Mouse (Mus musculus) neural tube, embryonic 15.5 days (tissue): ENCODE measurements at regions not wholly inside any gene's neighbourhood (a gene's known extent, or its start where the extent isn't known, plus 50 kb on each side); places are given as distances from the start of the nearest gene placed in this dataset.

ENCODE experiments used
- ATAC-seq: fragments of 200-750 bp; cut with Nextera tagmentation; 2 replicates; pipeline ENCODE4 v1.8.0; 2017; ENCODE audit warnings: mild to moderate bottlenecking, moderate TSS enrichment, moderate library complexity; ENCODE audit not compliant: low FRiP score
- H3K27ac ChIP-seq: fragments of 300-500 bp; sonication (generic); replicated peaks from 2 replicates; pipeline ENCODE4 v1.5.1; 2015; ENCODE audit warnings: mild to moderate bottlenecking, inconsistent platforms
- H3K27me3 ChIP-seq: fragments of 300-500 bp; sonication (generic); replicated peaks from 2 replicates; pipeline ENCODE4 v1.6.1; 2015; ENCODE audit warnings: inconsistent platforms
- H3K36me3 ChIP-seq: fragments of 300-500 bp; sonication (generic); 2 replicates; pipeline ENCODE4 v1.6.1; 2015; ENCODE audit warnings: inconsistent platforms
- H3K4me1 ChIP-seq: fragments of 300-500 bp; sonication (generic); 2 replicates; pipeline ENCODE4 v1.6.1; 2015; ENCODE audit warnings: inconsistent platforms
- H3K4me2 ChIP-seq: fragments of 300-500 bp; sonication (generic); 2 replicates; pipeline ENCODE4 v1.6.1; 2015; ENCODE audit warnings: inconsistent platforms, mild to moderate bottlenecking, moderate library complexity
- H3K4me3 ChIP-seq: fragments of 300-500 bp; sonication (generic); replicated peaks from 2 replicates; pipeline ENCODE4 v1.5.1; 2015; ENCODE audit warnings: mild to moderate bottlenecking, inconsistent platforms
- H3K9ac ChIP-seq: fragments of 300-500 bp; sonication (generic); replicated peaks from 2 replicates; pipeline ENCODE4 v1.6.1; 2015; ENCODE audit warnings: mild to moderate bottlenecking, inconsistent platforms
- H3K9me3 ChIP-seq: fragments of 300-500 bp; sonication (generic); replicated peaks from 2 replicates; pipeline ENCODE4 v1.6.1; 2016; ENCODE audit warnings: inconsistent platforms
- WGBS: fragments of 180-500 bp; shearing (Covaris S2); methylation state at CpG from one replicate; pipeline ENCODE4 v1.1.7; 2015; ENCODE audit warnings: mixed read lengths; 5-methylcytosine and 5-hydroxymethylcytosine counted together

DNA sequence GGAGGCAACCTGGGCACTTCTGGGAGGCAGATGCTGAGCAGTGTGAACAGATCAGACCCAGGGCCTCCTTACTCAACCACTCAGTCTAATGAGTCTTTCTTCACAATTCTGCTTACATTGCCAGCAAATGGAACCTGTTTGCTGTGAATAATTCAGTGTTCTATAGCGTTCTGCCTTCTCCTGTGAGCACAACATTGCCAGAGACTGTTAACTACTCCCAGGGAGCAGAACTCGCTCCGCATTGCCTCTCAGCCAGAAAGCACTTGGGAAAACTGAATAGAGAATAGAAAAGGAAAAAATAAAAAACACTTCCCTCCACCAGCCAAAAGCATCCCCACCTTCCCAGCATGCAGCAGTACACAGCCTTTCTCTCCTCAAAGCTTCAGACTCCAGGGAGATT lies 51.5 kb downstream of the Aym1 start:
- Histone ChIP-seq H3K4me1 (peaks cover 20% of the 10 kb centered on the region), H3K9ac (no peak overlapping the region), H3K27me3 (no peaks in the 10 kb centered on the region; the same call in 1 of the 2 replicates), H3K36me3 (no peaks in the 10 kb centered on the region), H3K9me3 (no peaks in the 10 kb centered on the region), H3K4me2 (peak overlapping the region; percentile 0; the same call in 1 of the 2 replicates), H3K4me3 (no peak overlapping the region), H3K27ac (peak overlapping the region; percentile 70)
- ATAC-seq: peak; percentile 31; the same call in 1 of the 2 replicates
- 40% methylated on average over 3 of the region's 3 CpGs for WGBS

DNA sequence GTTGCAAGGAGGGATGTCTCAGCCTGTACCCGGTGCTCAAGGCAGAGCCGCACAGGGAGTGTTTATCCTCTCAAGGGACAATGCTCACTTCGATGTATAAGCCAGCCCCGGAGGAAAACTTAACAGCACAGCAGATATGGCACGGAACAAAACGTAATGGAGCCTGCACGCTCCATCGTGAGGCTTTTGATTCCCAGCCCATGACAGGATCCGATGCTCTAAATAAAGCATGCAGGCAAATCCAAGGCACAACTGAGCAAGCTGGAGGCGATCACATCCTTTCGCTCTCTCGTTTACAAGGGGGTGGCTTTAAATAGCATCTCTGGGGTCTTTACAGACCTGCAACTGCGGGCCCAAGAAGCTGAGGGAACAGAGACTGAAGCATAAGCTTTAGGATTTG lies 53.9 kb downstream of the Aym1 start:
- Histone ChIP-seq H3K4me1 (peaks cover 32% of the 10 kb centered on the region), H3K4me3 (no peak overlapping the region), H3K4me2 (no peak overlapping the region), H3K27ac (peak overlapping the region; percentile 71), H3K36me3 (no peaks in the 10 kb centered on the region), H3K9ac (no peak overlapping the region), H3K27me3 (no peaks in the 10 kb centered on the region), H3K9me3 (no peaks in the 10 kb centered on the region)
- no peak for ATAC-seq
- WGBS: 47% methylated on average over 13 of the region's 13 CpGs

DNA sequence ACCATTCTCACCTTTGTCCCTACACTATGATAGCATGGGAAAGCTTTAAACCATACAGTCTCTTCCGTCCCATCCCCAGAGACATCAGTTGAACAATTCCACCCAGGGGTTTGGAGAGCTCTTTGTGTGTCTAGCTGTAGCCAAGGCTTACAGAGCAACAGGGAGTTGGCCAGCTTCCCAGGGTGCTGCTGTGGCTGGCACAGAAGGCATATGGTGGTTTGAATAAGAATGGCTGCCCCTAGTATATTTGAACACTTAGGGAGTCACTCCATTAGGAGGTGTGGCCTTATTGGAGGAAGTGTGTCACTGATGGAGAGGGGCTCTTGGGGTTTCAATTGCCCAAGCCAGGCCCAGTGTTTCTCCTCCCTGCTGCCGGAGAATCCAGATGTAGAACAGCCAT lies 57.5 kb downstream of the Aym1 start:
- Histone ChIP-seq H3K4me1 (peaks cover 42% of the 10 kb centered on the region), H3K27me3 (no peaks in the 10 kb centered on the region; the same call in 1 of the 2 replicates), H3K4me3 (no peak overlapping the region), H3K9me3 (no peaks in the 10 kb centered on the region), H3K9ac (no peak overlapping the region), H3K4me2 (no peak overlapping the region), H3K36me3 (no peaks in the 10 kb centered on the region), H3K27ac (peak overlapping the region; percentile 30)
- no peak for ATAC-seq
- 59% methylated on average over 2 of the region's 2 CpGs for WGBS

DNA sequence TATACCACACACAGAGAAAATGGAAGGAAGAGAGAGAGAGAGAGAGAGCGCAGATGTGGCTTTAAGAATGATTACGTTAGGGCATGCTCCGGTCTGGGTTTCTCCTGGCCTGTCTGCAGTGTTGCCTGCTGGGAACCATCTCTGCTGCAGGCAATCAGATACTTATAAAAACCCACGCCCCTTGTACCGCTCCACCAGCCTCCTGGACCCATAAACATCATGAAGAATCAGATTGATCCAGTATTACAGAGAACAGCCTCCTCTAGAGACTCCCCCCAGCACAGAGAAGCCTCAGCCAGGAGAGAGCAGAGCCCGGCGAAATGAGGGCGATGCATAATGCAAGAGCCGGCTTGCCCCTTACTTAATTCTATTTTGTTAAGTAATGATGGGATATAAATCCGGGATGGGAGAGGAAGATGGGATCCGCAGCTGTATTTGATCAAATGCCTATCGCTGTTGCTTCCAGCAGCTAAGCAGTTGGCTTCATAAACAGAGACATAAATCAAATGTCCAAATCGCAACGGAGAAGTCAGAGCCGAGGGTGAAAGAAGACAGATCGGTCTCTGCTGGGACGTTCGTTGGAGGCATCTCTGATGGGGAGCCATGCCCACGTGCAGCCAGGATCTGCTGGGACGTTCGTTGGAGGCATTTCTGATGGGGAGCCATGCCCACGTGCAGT lies 61.4 kb downstream of the Aym1 start:
- Histone ChIP-seq H3K9me3 (no peaks in the 10 kb centered on the region), H3K9ac (no peak overlapping the region), H3K4me1 (peaks cover 56% of the 10 kb centered on the region), H3K27me3 (no peaks in the 10 kb centered on the region; the same call in 1 of the 2 replicates), H3K36me3 (no peaks in the 10 kb centered on the region), H3K4me3 (no peak overlapping the region), H3K4me2 (peak overlapping the region; percentile 7; the same call in 1 of the 2 replicates), H3K27ac (peak overlapping the region; percentile 77)
- peak; percentile 78 for ATAC-seq
- WGBS: 41% methylated on average over 22 of the region's 22 CpGs

DNA sequence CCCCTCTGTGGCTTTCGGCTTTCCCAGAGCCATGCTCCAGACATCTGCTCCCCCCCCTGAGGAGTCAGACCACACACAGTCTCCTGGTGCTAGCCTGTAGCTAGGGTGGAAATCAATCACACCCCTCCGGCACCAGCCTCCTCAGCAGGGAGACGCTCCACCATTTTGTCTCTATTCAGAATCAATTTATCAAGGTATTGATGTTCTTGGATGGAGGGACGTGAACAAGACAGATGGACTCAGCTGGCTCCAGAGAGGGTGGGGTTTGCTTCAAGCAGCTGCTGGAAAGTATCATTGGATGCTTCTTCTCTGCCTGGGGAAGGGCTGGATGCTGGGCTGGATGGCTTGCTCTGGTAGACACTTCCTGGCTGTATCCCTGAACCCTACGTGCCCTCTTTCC lies 63.5 kb downstream of the Aym1 start:
- peaks cover 43% of the 10 kb centered on the region for H3K4me1 ChIP-seq
- H3K4me3 ChIP-seq: no peak overlapping the region
- no peaks in the 10 kb centered on the region for H3K36me3 ChIP-seq
- 19% methylated on average over 5 of the region's 5 CpGs for WGBS
- peaks cover 5% of the 10 kb centered on the region; the same call in 1 of the 2 replicates for H3K27me3 ChIP-seq
- H3K9me3 ChIP-seq: no peaks in the 10 kb centered on the region
- ATAC-seq: no peak
- H3K4me2 ChIP-seq: no peak overlapping the region
- H3K27ac ChIP-seq: peak overlapping the region; percentile 33; the same call in 1 of the 2 replicates
- no peak overlapping the region for H3K9ac ChIP-seq

DNA sequence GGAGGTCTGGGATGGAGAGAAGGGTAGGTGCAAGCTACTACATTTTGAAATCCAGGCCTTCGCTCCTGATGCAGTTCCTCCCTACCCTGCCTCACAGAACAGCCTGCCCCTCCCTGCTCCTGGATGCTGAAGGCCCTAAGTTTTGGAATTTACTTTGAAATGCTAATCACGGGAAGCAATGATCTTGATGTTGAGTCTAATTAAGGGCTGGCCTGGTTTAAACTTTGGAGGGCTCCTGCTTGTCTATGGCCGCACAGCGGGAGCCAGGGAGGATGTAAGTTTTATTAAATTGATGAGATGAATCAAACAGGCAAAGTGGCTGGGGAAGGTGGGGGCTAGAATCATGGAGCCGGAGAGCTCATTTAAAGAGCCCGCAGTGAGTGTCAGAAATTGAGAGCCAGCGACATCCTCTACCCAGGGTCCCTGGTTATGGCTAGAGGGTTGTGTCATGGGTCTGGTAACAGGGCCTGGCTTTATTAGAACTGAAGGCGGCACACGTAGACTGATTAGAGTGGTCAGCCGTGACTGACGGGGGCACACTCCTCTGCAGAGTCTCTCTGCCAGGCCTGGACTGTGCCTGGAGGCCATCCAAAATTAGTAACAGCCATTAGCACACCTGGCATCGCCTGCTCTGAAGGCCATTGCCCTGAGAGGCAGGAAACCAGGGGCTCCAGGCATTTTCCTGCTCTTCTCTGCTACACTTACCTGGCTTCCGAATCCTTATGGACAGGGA lies 65.1 kb downstream of the Aym1 start:
- Histone ChIP-seq H3K4me1 (peaks cover 43% of the 10 kb centered on the region), H3K4me3 (no peak overlapping the region), H3K36me3 (no peaks in the 10 kb centered on the region), H3K9me3 (no peaks in the 10 kb centered on the region), H3K4me2 (no peak overlapping the region), H3K9ac (no peak overlapping the region), H3K27me3 (peaks cover 5% of the 10 kb centered on the region; the same call in 1 of the 2 replicates), H3K27ac (no peak overlapping the region)
- WGBS: 57% methylated on average over 13 of the region's 13 CpGs
- no peak for ATAC-seq

DNA sequence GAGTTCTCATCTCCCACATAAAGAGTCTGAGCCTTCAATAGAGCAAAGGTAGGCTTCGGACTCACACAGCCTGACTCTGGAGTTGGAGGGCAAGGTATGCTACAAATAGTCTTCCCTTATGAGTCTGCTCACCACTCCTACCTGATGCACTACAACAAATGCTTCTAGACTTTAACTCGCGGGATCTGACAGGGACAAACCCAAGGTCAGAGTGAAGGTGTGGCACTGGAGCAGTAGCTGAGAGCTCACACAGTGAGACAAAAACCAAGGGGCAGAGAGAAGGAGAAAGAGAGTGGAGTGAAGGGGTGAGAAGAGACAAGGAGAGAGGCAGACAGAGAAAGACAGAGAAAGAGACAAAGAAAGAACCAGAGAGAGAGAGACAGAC lies 65.6 kb downstream of the Aym1 start:
- no peak overlapping the region for H3K4me2 ChIP-seq
- no peaks in the 10 kb centered on the region for H3K36me3 ChIP-seq
- no peaks in the 10 kb centered on the region for H3K9me3 ChIP-seq
- peaks cover 5% of the 10 kb centered on the region; the same call in 1 of the 2 replicates for H3K27me3 ChIP-seq
- H3K27ac ChIP-seq: no peak overlapping the region
- ATAC-seq: no peak
- H3K4me1 ChIP-seq: peaks cover 44% of the 10 kb centered on the region
- 90% methylated on average over 3 of the region's 3 CpGs for WGBS
- H3K4me3 ChIP-seq: no peak overlapping the region
- H3K9ac ChIP-seq: no peak overlapping the region

DNA sequence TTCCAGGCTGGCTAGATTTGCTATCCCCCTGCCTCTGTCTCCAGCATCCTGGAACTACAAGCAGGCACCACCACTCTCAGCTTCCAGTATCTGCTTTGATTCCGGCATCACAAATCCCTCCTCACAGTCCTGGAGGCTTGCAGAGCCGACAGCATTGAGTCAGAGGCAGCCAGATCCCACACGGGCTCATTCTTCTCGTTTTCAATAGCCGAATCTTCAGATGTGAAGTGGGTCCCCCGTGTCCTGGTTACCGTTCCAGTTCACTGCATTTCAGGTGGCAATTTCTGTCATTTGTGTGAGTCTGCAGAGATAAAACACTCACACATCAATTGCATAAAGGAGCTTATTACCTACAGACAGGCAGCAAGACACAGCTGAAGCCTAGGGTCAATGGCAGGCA lies 62.4 kb upstream of the Wscd2 start:
- WGBS: 36% methylated on average over 7 of the region's 7 CpGs

DNA sequence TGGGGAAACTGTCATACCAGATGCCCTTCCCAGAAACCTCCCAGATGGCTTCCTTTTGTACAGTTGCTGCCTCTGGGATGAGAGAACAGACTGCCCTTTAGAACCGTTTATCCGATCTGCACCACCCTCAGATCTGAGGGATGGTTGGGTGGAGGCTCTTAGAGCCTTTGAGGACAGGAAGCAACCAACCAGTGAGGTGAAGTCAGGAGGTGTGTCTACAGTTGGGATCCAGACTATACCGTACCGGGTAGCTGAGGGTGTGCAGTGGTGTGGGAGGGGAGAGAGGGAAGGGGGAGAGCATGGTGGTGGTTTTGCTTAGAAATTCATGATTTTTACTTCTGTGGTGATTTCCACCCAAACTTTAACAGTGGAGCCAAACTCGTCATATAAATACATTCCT lies 58.8 kb upstream of the Wscd2 start:
- Histone ChIP-seq H3K4me1 (0 out of 2 replicates have a peak, but pooled peaks cover 10% of the 10 kb centered on the region), H3K9ac (no peak overlapping the region), H3K27me3 (no peaks in the 10 kb centered on the region), H3K9me3 (no peaks in the 10 kb centered on the region), H3K36me3 (no peaks in the 10 kb centered on the region), H3K27ac (peak overlapping the region; percentile 23; the same call in 1 of the 2 replicates), H3K4me3 (no peak overlapping the region), H3K4me2 (no peak overlapping the region)
- no peak for ATAC-seq
- WGBS: 61% methylated on average over 5 of the region's 5 CpGs

More for the DNA sequence above, 62.4 kb upstream of the Wscd2 start:
- 0 out of 2 replicates have a peak overlapping the region, but pooled peaks have one; percentile 20 for H3K9ac ChIP-seq
- H3K4me1 ChIP-seq: 0 out of 2 replicates have a peak, but pooled peaks cover 10% of the 10 kb centered on the region
- no peaks in the 10 kb centered on the region for H3K9me3 ChIP-seq
- 0 out of 2 replicates have a peak, but pooled peaks cover 5% of the 10 kb centered on the region for H3K27me3 ChIP-seq
- no peaks in the 10 kb centered on the region for H3K36me3 ChIP-seq
- H3K4me3 ChIP-seq: no peak overlapping the region
- peak overlapping the region; percentile 56; the same call in 1 of the 2 replicates for H3K27ac ChIP-seq
- H3K4me2 ChIP-seq: no peak overlapping the region
- no peak for ATAC-seq

DNA sequence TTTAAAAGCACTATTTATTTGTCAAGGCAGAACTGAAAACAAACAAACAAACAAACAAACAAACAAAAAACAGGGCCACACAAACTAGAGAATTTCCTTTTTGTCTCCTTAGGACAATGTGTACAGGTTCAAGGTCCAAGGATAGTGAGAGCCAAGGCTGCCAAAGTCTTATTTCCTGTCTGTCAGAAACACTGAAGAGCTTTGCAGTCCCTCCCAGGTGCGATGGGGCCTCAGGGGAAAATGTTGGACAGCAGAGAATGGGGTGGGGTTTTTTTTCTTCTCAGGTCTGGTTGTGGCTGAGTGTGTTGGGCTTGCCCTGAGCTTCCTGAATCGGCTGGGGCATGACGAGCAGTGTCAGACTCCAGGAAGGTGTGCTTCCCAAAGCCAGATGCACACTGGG lies 53.1 kb upstream of the Wscd2 start:
- H3K4me3 ChIP-seq: no peak overlapping the region
- WGBS: 79% methylated on average over 3 of the region's 3 CpGs
- H3K27me3 ChIP-seq: no peaks in the 10 kb centered on the region
- no peak overlapping the region for H3K27ac ChIP-seq
- H3K4me1 ChIP-seq: peaks cover 5% of the 10 kb centered on the region; the same call in 1 of the 2 replicates
- no peaks in the 10 kb centered on the region for H3K9me3 ChIP-seq
- no peak for ATAC-seq
- no peak overlapping the region for H3K4me2 ChIP-seq
- H3K9ac ChIP-seq: no peak overlapping the region
- no peaks in the 10 kb centered on the region for H3K36me3 ChIP-seq
